In genomic region chr1:78141314-78141713, GRCm38 (mm10) we compare ENCODE assay signal across 25 mouse cellular contexts. TPM values are rescaled to one million over a fixed set of nuclear protein-coding genes. Genes with fewer than 3 reads are reported as not detected.
A peak's percentile ranks its signal among the peaks of the same experiment; 100 is the strongest.
DNase-seq lines count a peak whose midpoint lies in the region; ATAC-seq lines count a peak whose summit lies in the region.
"Had no signal": no experiment of that assay in that cellular context is flagged by ENCODE, and none has a peak within 500 bp of the region (broad histone marks: within the 10 kb centered on the region; RNA-seq: fewer than 3 reads in every experiment).

No protein-coding gene starts in this region.

- peaks cover 86% of the 10 kb centered on the region for H3K27me3 ChIP-seq in hindbrain, embryonic 13.5 days
- H3K27me3 ChIP-seq in hindbrain, embryonic 10.5 days (ENCODE audit: insufficient read depth, poor library complexity, severe bottlenecking) = peaks cover 98% of the 10 kb centered on the region
- peaks cover 74% of the 10 kb centered on the region for H3K27me3 ChIP-seq in midbrain, embryonic 12.5 days
- peaks cover 43% of the 10 kb centered on the region for H3K27me3 ChIP-seq in midbrain, embryonic 16.5 days (ENCODE audit: control insufficient read depth, insufficient read depth, low read depth, low read length)
- H3K27me3 ChIP-seq in midbrain, embryonic 13.5 days = peaks cover 90% of the 10 kb centered on the region
- H3K27me3 ChIP-seq: CH12.LX had no signal

- H3K4me1 ChIP-seq in hindbrain, embryonic 13.5 days (replicated peaks) = peaks cover 42% of the 10 kb centered on the region
- peaks cover 75% of the 10 kb centered on the region for H3K4me1 ChIP-seq in hindbrain, embryonic 10.5 days (replicated peaks)
- H3K4me1 ChIP-seq in midbrain, embryonic 12.5 days = peaks cover 49% of the 10 kb centered on the region; the same call in 1 of the 2 replicates
- no peaks in the 10 kb centered on the region for H3K4me1 ChIP-seq in midbrain, embryonic 16.5 days (ENCODE audit: control insufficient read depth, insufficient read depth, low read length)
- H3K4me1 ChIP-seq in midbrain, embryonic 13.5 days (replicated peaks) = peaks cover 64% of the 10 kb centered on the region

- H3K9me3 ChIP-seq in hindbrain, embryonic 13.5 days = no peaks in the 10 kb centered on the region
- no peaks in the 10 kb centered on the region for H3K9me3 ChIP-seq in hindbrain, embryonic 10.5 days
- no peaks in the 10 kb centered on the region for H3K9me3 ChIP-seq in midbrain, embryonic 12.5 days
- no peaks in the 10 kb centered on the region for H3K9me3 ChIP-seq in midbrain, embryonic 16.5 days (replicated peaks; ENCODE audit: control insufficient read depth, low read length, poor library complexity, severe bottlenecking)
- no peaks in the 10 kb centered on the region for H3K9me3 ChIP-seq in midbrain, embryonic 13.5 days
- H3K9me3 ChIP-seq: embryonic facial prominence, embryonic 12.5 days; embryonic facial prominence, embryonic 15.5 days had no signal

- H3K4me2 ChIP-seq in hindbrain, embryonic 13.5 days = no peak overlapping the region; the same call in 1 of the 2 replicates
- H3K4me2 ChIP-seq in midbrain, embryonic 12.5 days (replicated peaks) = peak overlapping the region; percentile 26
- no peak overlapping the region for H3K4me2 ChIP-seq in midbrain, embryonic 16.5 days (ENCODE audit: low read length)
- peak overlapping the region; percentile 17; the same call in 1 of the 2 replicates for H3K4me2 ChIP-seq in midbrain, embryonic 13.5 days (replicated peaks)
- H3K4me2 ChIP-seq: embryonic facial prominence, embryonic 12.5 days; embryonic facial prominence, embryonic 15.5 days; heart, embryonic 11.5 days had no signal

- no peak overlapping the region for H3K4me3 ChIP-seq in hindbrain, embryonic 13.5 days
- H3K4me3 ChIP-seq in hindbrain, embryonic 10.5 days = no peak overlapping the region
- no peak overlapping the region for H3K4me3 ChIP-seq in midbrain, embryonic 12.5 days
- no peak overlapping the region for H3K4me3 ChIP-seq in midbrain, embryonic 16.5 days (ENCODE audit: low read depth, low read length)
- H3K4me3 ChIP-seq in midbrain, embryonic 13.5 days (replicated peaks) = no peak overlapping the region
- H3K4me3 ChIP-seq: embryonic facial prominence, embryonic 12.5 days; embryonic facial prominence, embryonic 15.5 days; gastrocnemius, adult 2 months had no signal

- DNase-seq in hindbrain, embryonic 10.5 days (ENCODE audit: low spot score) = no peak
- DNase-seq in adrenal gland, postnatal 10 days = no peak
- DNase-seq: adrenal gland, postnatal 14 days; B cell, adult 2 months; cerebellum, adult 11 months; cerebellum, adult 9-11 months; gastrocnemius, adult 2 months; gastrocnemius, postnatal 14 days; heart, adult 11 months had no signal

- H3K36me3 ChIP-seq in hindbrain, embryonic 13.5 days = no peaks in the 10 kb centered on the region
- H3K36me3 ChIP-seq in hindbrain, embryonic 10.5 days = no peaks in the 10 kb centered on the region
- no peaks in the 10 kb centered on the region for H3K36me3 ChIP-seq in midbrain, embryonic 12.5 days
- no peaks in the 10 kb centered on the region for H3K36me3 ChIP-seq in midbrain, embryonic 16.5 days (ENCODE audit: control insufficient read depth, insufficient read depth, low read length)
- no peaks in the 10 kb centered on the region for H3K36me3 ChIP-seq in midbrain, embryonic 13.5 days
- H3K36me3 ChIP-seq: embryonic facial prominence, embryonic 12.5 days; embryonic facial prominence, embryonic 15.5 days had no signal

- no peak for ATAC-seq in hindbrain, embryonic 13.5 days (ENCODE audit: low FRiP score)
- no peak; the same call in 1 of the 2 replicates for ATAC-seq in midbrain, embryonic 12.5 days (ENCODE audit: low FRiP score, low read depth)
- no peak for ATAC-seq in midbrain, embryonic 16.5 days
- ATAC-seq in midbrain, embryonic 13.5 days = no peak
- ATAC-seq: forebrain, postnatal 0 days; Patski had no signal

- 8% methylated on average over 7 of the region's 7 CpGs for WGBS in hindbrain, embryonic 13.5 days
- 10% methylated on average over 7 of the region's 7 CpGs for WGBS in hindbrain, embryonic 10.5 days
- WGBS in midbrain, embryonic 12.5 days = 6% methylated on average over 7 of the region's 7 CpGs
- WGBS in midbrain, embryonic 16.5 days = 5% methylated on average over 7 of the region's 7 CpGs
- WGBS in midbrain, embryonic 13.5 days = 4% methylated on average over 7 of the region's 7 CpGs

- no peak overlapping the region for H3K9ac ChIP-seq in hindbrain, embryonic 13.5 days
- no peak overlapping the region for H3K9ac ChIP-seq in midbrain, embryonic 12.5 days (replicated peaks)
- no peak overlapping the region for H3K9ac ChIP-seq in midbrain, embryonic 16.5 days (ENCODE audit: low read depth, low read length)
- H3K9ac ChIP-seq in midbrain, embryonic 13.5 days (replicated peaks) = no peak overlapping the region
- H3K9ac ChIP-seq: embryonic facial prominence, embryonic 12.5 days; embryonic facial prominence, embryonic 15.5 days; forebrain, postnatal 0 days had no signal

- H3K27ac ChIP-seq in hindbrain, embryonic 13.5 days = 0 out of 2 replicates have a peak overlapping the region, but pooled peaks have one; percentile 0
- H3K27ac ChIP-seq in hindbrain, embryonic 10.5 days = no peak overlapping the region
- peak overlapping the region; percentile 54; the same call in 1 of the 2 replicates for H3K27ac ChIP-seq in midbrain, embryonic 12.5 days (replicated peaks)
- H3K27ac ChIP-seq in midbrain, embryonic 16.5 days (ENCODE audit: low read length) = no peak overlapping the region
- peak overlapping the region; percentile 39; the same call in 1 of the 2 replicates for H3K27ac ChIP-seq in midbrain, embryonic 13.5 days
- H3K27ac ChIP-seq: embryonic facial prominence, embryonic 12.5 days; embryonic facial prominence, embryonic 15.5 days; gastrocnemius, adult 2 months had no signal

RNA-seq across cellular contexts. Expression of gene Pax3, which starts 55.6 kb away (rescaled TPM):
- polyA plus RNA-seq in hindbrain, embryonic 13.5 days (2015; fragmentation: Nextera tagmentation; extraction: Ambion mirVana) = 17.6 and 24.4 TPM in 2 replicates
- polyA plus RNA-seq in hindbrain, embryonic 10.5 days (2016; fragmentation: Nextera tagmentation; extraction: Ambion mirVana) = 47.6 and 54.6 TPM in 2 replicates
- polyA plus RNA-seq in midbrain, embryonic 12.5 days (2016; fragmentation: Nextera tagmentation; extraction: Ambion mirVana) = 53.6 and 61.9 TPM in 2 replicates
- 7.2 and 8.4 TPM in 2 replicates for polyA plus RNA-seq in midbrain, embryonic 16.5 days (2015; fragmentation: Nextera tagmentation; extraction: Ambion mirVana)
- 30.4 and 35.6 TPM in 2 replicates for polyA plus RNA-seq in midbrain, embryonic 13.5 days (2015; fragmentation: Nextera tagmentation; extraction: Ambion mirVana)
- total RNA-seq in adrenal gland, postnatal 10 days (2021) = under 1 TPM in 1 of 2 experiments, not detected in 1; 0.88 TPM
- total RNA-seq: adrenal gland, adult 18-20 months; adrenal gland, postnatal 14 days; adrenal gland, postnatal 4 days; common myeloid progenitor, adult 5-6 weeks; gastrocnemius, adult 2 months; gastrocnemius, postnatal 14 days; heart, adult 8-10 months; hematopoietic stem cell, adult 5-6 weeks had no signal
- polyA plus RNA-seq: frontal cortex, adult 2 months had no signal

Comparison
In these comparisons a context has a peak if more than half of its experiments do, and no peak if none do; other contexts are left out.
1. H3K27ac ChIP-seq: peak in hindbrain, embryonic 13.5 days (single experiment), midbrain, embryonic 12.5 days (single experiment) and midbrain, embryonic 13.5 days (single experiment); none in hindbrain, embryonic 10.5 days (single experiment) and midbrain, embryonic 16.5 days (single experiment).
2. H3K4me2 ChIP-seq: peak in midbrain, embryonic 12.5 days (single experiment) and midbrain, embryonic 13.5 days (single experiment); none in hindbrain, embryonic 13.5 days (single experiment) and midbrain, embryonic 16.5 days (single experiment).